Mouse (Mus musculus) limb, embryonic 11.5 days (tissue): ENCODE results near the gene Slit3. TPM values are rescaled to one million over a fixed set of nuclear protein-coding genes. Genes with fewer than 3 reads are reported as not detected.

ENCODE experiments used
- ATAC-seq: fragments of 200-750 bp; cut with Nextera tagmentation; 2 replicates; pipeline ENCODE4 v1.8.0; 2017; ENCODE audit warnings: low read depth; ENCODE audit not compliant: insufficient number of reproducible peaks, low FRiP score, low TSS enrichment
- DNase-seq: peaks from one replicate; pipeline ENCODE4 v3.0.0-alpha.2; 2015; ENCODE audit warnings: low spot score
- H3K27ac ChIP-seq: fragments of 300-500 bp; sonication (generic); replicated peaks from 2 replicates; pipeline ENCODE4 v1.5.1; 2014; ENCODE audit warnings: low read depth, mild to moderate bottlenecking, low read length
- H3K27me3 ChIP-seq: fragments of 300-500 bp; sonication (generic); 2 replicates; pipeline ENCODE4 v1.6.1; 2014; ENCODE audit warnings: mild to moderate bottlenecking, low read length, mixed read lengths; ENCODE audit not compliant: control insufficient read depth, insufficient read depth
- H3K36me3 ChIP-seq: fragments of 300-500 bp; sonication (generic); 2 replicates; pipeline ENCODE4 v1.6.1; 2014; ENCODE audit warnings: mild to moderate bottlenecking, low read length, moderate library complexity, mixed read lengths; ENCODE audit not compliant: control insufficient read depth, insufficient read depth
- H3K4me1 ChIP-seq: fragments of 300-500 bp; sonication (generic); 2 replicates; pipeline ENCODE4 v1.6.1; 2014; ENCODE audit warnings: low read length, mixed read lengths; ENCODE audit not compliant: control insufficient read depth, insufficient read depth
- H3K4me2 ChIP-seq: fragments of 300-500 bp; sonication (generic); 2 replicates; pipeline ENCODE4 v1.6.1; 2014; ENCODE audit warnings: low read depth, mild to moderate bottlenecking, moderate library complexity; ENCODE audit not compliant: severe bottlenecking
- H3K4me3 ChIP-seq: fragments of 300-500 bp; sonication (generic); 2 replicates; pipeline ENCODE4 v1.5.1; 2014; ENCODE audit warnings: low read depth, low read length
- H3K9ac ChIP-seq: fragments of 300-500 bp; sonication (generic); 2 replicates; pipeline ENCODE4 v1.6.1; 2014; ENCODE audit warnings: mild to moderate bottlenecking, low read length
- H3K9me3 ChIP-seq: fragments of 300-500 bp; sonication (generic); 2 replicates; pipeline ENCODE4 v1.6.1; 2016; ENCODE audit warnings: low read length; ENCODE audit not compliant: control insufficient read depth
- WGBS: fragments of 180-500 bp; shearing (Covaris S2); extraction: QIAGEN DNeasy Blood & Tissue Kit; methylation state at CpG from one replicate; pipeline ENCODE4 v1.1.7; 2014; 5-methylcytosine and 5-hydroxymethylcytosine counted together
- polyA plus RNA-seq: library from polyadenylated mRNA; unstranded; fragments of >200 nt; fragmentation: Nextera tagmentation; extraction: Ambion mirVana; gene quantifications from 2 replicates; pipeline ENCODE4 v1.2.1, GENCODE M21; 2014

Gene Slit3
- polyA plus RNA-seq, 1 experiment from 2014 or later = 30.6 TPM

DNA sequence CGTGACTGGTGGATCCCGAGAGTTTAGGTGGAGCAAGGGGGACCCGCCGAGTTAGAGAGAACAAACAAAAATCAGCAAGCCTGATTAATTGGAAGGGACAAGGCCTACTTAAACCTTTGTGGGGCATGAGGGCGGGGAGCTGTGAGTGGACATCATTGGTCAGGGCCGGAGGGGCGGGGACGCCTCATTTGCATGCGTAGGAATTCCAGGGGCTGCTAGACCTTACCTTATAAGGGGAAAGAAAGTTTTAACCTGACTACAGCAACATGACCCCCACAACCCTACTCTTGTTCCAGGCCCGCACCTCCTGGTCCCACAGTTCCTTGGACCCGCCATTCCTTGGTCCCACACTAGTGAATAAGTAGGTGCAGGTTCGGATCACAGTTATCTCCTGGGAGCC is 586.4 kb downstream of the Slit3 start:
- no peak overlapping the region for H3K9ac ChIP-seq
- H3K4me2 ChIP-seq = no peak overlapping the region
- no peak overlapping the region for H3K27ac ChIP-seq
- no peaks in the 10 kb centered on the region for H3K4me1 ChIP-seq
- DNase-seq (no peak), ATAC-seq (no peak)
- WGBS = 94% methylated on average over 12 of the region's 12 CpGs
- H3K27me3 ChIP-seq = no peaks in the 10 kb centered on the region
- H3K36me3 ChIP-seq = peaks cover 7% of the 10 kb centered on the region; the same call in 1 of the 2 replicates
- H3K4me3 ChIP-seq = no peak overlapping the region
- H3K9me3 ChIP-seq = peaks cover 5% of the 10 kb centered on the region; the same call in 1 of the 2 replicates

DNA sequence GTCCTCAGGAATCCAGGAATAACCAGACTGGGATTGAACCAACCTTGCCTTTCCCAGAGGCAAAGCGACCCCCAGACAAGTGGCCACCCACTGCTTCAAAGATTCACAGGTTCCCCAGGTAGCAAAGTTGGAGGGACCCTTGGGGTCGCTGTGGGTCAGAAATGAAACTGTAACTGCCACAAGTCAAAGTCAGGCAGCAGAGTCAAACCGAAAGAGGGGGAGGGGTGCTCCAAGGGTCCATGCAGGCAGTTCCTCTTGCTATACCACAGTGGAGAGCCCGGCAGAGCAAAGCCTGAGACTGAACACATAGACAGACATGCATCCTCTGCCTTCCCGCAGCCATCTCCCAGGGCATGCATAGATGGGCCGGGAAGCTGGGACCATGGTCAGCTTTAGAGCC is 590.3 kb downstream of the Slit3 start:
- ATAC-seq = no peak
- 83% methylated on average over 6 of the region's 6 CpGs for WGBS

DNA sequence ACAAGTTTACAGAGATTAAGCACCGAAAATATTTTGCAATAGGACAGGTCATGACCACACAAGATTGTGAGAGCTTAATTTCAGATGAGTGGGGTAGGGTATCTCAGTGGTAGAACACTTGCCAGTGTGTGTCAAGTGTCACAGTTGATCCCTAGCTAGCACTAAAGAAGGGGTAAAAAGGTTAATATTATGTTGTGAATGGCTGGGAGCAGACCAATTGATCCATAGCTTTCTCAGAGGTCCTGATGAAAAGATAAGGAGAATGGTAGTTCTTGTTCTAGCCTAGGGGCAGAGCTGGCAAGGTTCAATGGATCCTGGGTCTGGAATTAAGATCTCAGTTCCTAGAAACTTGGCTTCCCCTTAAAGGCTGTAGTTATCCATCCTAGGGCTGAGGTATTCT is 597.9 kb downstream of the Slit3 start:
- 85% methylated on average over 1 of the region's 1 CpGs for WGBS
- Histone ChIP-seq H3K36me3 (no peaks in the 10 kb centered on the region), H3K4me1 (no peaks in the 10 kb centered on the region), H3K9ac (no peak overlapping the region), H3K9me3 (no peaks in the 10 kb centered on the region), H3K4me2 (no peak overlapping the region), H3K27me3 (no peaks in the 10 kb centered on the region), H3K4me3 (no peak overlapping the region), H3K27ac (no peak overlapping the region)
- no peak for ATAC-seq
- no peak for DNase-seq

More for the DNA sequence above, 590.3 kb downstream of the Slit3 start:
- Histone ChIP-seq H3K36me3 (no peaks in the 10 kb centered on the region; the same call in 1 of the 2 replicates), H3K4me3 (no peak overlapping the region), H3K9ac (no peak overlapping the region), H3K27ac (no peak overlapping the region), H3K9me3 (no peaks in the 10 kb centered on the region), H3K27me3 (no peaks in the 10 kb centered on the region), H3K4me2 (no peak overlapping the region), H3K4me1 (no peaks in the 10 kb centered on the region)
- no peak for DNase-seq

DNA sequence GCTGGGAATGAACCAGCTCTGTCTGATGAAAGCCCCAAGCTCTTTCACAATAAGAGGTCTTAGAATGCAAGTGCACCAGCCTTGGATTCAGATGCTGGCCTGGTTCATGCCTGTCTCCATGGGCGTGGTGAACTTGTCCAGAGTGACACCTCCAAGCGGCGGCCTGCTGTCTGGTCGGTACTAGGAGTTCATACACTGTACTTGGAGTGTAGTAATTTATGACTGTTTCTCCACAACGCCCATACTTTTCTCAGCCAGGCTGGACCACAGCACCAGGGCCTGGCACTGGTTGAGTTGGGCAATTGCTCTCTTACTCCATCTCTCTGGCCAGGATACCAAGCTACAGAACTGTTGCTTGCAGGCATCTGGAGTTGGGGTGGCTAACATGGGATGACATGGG is 602.9 kb downstream of the Slit3 start:
- Histone ChIP-seq H3K4me1 (no peaks in the 10 kb centered on the region), H3K9ac (no peak overlapping the region), H3K4me2 (no peak overlapping the region), H3K9me3 (no peaks in the 10 kb centered on the region), H3K4me3 (no peak overlapping the region), H3K36me3 (no peaks in the 10 kb centered on the region), H3K27ac (no peak overlapping the region), H3K27me3 (no peaks in the 10 kb centered on the region)
- WGBS = 86% methylated on average over 5 of the region's 5 CpGs
- no peak for ATAC-seq
- DNase-seq = no peak

DNA sequence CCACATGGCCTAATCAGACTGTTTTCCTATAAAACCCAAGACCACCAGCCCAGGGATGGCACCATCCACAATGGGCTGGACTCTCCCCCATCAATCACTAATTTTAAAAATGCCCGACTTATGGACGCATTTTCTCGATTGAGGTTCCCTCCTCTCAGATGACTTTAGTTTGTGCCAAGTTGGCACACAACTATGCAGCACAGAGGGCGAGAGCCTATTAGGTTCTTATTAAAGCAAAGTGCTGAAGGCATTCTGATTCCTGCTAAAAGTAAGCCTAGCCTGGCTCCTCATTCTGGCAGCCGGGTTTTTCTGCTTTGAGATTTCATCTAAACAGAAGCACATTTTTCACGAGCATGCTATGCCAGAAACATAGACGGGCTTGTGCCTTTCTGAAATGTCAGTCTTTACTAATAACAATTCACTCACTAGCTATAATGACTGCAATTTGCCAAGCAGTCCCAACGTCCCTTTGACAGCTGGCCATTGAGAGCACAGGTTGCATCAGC is 605.4 kb downstream of the Slit3 start:
- Histone ChIP-seq H3K9me3 (no peaks in the 10 kb centered on the region), H3K4me1 (no peaks in the 10 kb centered on the region), H3K27ac (no peak overlapping the region), H3K36me3 (no peaks in the 10 kb centered on the region), H3K4me2 (no peak overlapping the region), H3K9ac (no peak overlapping the region), H3K27me3 (no peaks in the 10 kb centered on the region), H3K4me3 (no peak overlapping the region)
- no peak for ATAC-seq
- WGBS = 82% methylated on average over 8 of the region's 8 CpGs
- no peak for DNase-seq

DNA sequence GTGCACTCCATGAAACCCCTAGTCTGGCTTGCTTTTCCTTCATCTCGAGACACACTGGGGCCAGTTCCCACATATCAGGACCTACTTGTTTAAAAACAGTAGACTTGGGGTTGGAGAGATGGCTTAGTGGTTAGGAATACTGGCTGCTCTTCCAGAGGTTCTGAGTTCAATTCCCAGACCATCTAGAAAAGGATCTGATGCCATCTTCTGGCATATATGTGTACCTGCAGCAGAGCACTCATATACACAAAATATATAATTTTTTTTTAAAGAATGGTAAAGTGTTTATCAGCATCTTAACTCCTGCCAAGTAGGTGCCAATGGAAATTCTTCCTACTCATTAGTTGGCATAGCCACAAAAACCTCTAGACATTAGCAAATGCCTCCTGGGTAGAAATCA is 607.2 kb downstream of the Slit3 start:
- H3K4me1 ChIP-seq = no peaks in the 10 kb centered on the region
- no peaks in the 10 kb centered on the region for H3K36me3 ChIP-seq
- H3K4me3 ChIP-seq = no peak overlapping the region
- H3K27me3 ChIP-seq = no peaks in the 10 kb centered on the region
- H3K9me3 ChIP-seq = no peaks in the 10 kb centered on the region
- WGBS = 87% methylated on average over 1 of the region's 1 CpGs
- ATAC-seq = no peak
- no peak for DNase-seq
- H3K9ac ChIP-seq = no peak overlapping the region
- H3K27ac ChIP-seq = no peak overlapping the region
- H3K4me2 ChIP-seq = no peak overlapping the region

DNA sequence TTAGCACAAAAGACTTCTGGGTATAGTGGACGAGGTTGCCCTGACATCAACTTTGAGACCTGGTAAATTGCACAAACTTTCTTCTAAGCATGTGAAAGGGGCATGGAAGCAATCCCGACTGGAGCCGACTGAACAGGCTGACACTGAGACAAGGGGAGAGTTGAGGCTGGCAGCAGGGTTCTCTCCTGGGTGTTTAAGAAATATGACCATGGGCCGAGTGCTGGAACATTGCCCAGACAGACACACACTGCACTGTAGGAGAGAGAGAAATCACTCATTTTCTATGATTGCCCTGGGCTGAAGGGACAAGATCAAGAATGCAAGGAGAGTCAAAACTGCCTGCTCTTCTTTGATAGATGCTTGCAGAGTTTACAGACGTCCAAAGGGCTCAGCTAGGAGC is 608.2 kb downstream of the Slit3 start:
- 62% methylated on average over 5 of the region's 5 CpGs for WGBS
- Histone ChIP-seq H3K9ac (no peak overlapping the region), H3K27ac (no peak overlapping the region), H3K4me2 (no peak overlapping the region), H3K4me1 (no peaks in the 10 kb centered on the region), H3K27me3 (no peaks in the 10 kb centered on the region), H3K36me3 (no peaks in the 10 kb centered on the region), H3K9me3 (no peaks in the 10 kb centered on the region), H3K4me3 (no peak overlapping the region)
- DNase-seq (no peak), ATAC-seq (no peak)

DNA sequence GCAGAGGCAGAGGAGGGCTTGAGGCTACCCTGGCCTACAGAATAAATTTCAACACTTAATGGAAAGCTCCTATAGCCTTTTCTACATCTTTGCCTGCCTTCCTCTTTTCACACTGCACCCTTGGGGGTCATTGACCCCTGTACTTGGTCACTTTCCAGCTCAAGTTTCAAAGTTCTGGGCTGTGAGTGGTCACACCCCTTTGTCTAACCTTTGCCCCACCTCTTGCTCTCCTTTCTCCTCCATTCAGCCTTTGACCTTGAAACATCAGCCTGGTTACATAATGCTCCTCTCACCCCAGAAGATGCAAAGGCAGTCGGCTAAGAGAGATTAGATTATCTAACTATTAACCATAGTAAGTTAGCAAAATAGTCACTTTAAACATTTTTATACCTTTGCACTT is 611.3 kb downstream of the Slit3 start:
- Histone ChIP-seq H3K36me3 (no peaks in the 10 kb centered on the region), H3K9me3 (no peaks in the 10 kb centered on the region), H3K4me2 (no peak overlapping the region), H3K4me1 (no peaks in the 10 kb centered on the region), H3K4me3 (no peak overlapping the region), H3K27me3 (no peaks in the 10 kb centered on the region), H3K9ac (no peak overlapping the region), H3K27ac (no peak overlapping the region)
- DNase-seq = no peak
- no peak for ATAC-seq
- 76% methylated on average over 1 of the region's 1 CpGs for WGBS

DNA sequence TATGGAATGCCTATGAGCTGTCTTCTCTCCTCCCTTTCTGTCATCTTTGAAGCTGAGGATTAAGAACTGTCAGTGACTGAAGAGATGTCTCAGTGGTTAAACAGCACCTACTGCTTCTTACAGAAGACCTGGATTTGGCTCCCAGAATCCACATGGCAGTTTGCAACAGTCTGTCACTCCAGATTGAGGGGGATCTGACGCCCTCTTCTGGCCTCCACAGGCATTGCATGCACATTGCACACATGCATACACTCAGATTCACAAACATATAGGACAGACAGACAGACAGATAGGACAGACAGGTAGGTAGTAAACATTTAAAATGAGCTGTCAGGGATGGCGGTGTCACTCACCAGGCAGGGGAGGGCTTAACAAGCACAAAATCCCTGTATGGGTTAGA is 615.8 kb downstream of the Slit3 start:
- no peak overlapping the region for H3K9ac ChIP-seq
- H3K27ac ChIP-seq = no peak overlapping the region
- no peaks in the 10 kb centered on the region for H3K36me3 ChIP-seq
- DNase-seq = no peak
- no peaks in the 10 kb centered on the region for H3K9me3 ChIP-seq
- no peak overlapping the region for H3K4me3 ChIP-seq
- H3K27me3 ChIP-seq = no peaks in the 10 kb centered on the region
- WGBS = 74% methylated on average over 2 of the region's 2 CpGs
- H3K4me1 ChIP-seq = no peaks in the 10 kb centered on the region
- H3K4me2 ChIP-seq = no peak overlapping the region
- ATAC-seq = no peak
